Mouse (Mus musculus) liver, postnatal 0 days (tissue): ENCODE measurements around the gene Tead3. TPM values are rescaled to one million over a fixed set of nuclear protein-coding genes. Genes with fewer than 3 reads are reported as not detected.

Experiments
- ATAC-seq: fragments of 200-750 bp; cut with Nextera tagmentation; 2 replicates; pipeline ENCODE4 v1.8.0; 2017; ENCODE audit warnings: mild to moderate bottlenecking, moderate library complexity
- DNase-seq: peaks from one replicate; pipeline ENCODE4 v3.0.0-alpha.2; 2016
- H3K27ac ChIP-seq: fragments of 300-500 bp; sonication (generic); 2 replicates; pipeline ENCODE4 v1.5.1; 2014; ENCODE audit warnings: antibody characterized with exemption, moderate library complexity, mild to moderate bottlenecking, low read depth
- H3K27me3 ChIP-seq: fragments of 300-500 bp; sonication (generic); 2 replicates; pipeline ENCODE4 v1.6.1; 2014; ENCODE audit warnings: low read length, control low read depth, mixed read lengths; ENCODE audit not compliant: insufficient read depth
- H3K36me3 ChIP-seq: fragments of 300-500 bp; sonication (generic); replicated peaks from 2 replicates; pipeline ENCODE4 v1.6.1; 2014; ENCODE audit warnings: mild to moderate bottlenecking, control low read depth, low read length, moderate library complexity, mixed read lengths; ENCODE audit not compliant: insufficient read depth
- H3K4me1 ChIP-seq: fragments of 300-500 bp; sonication (generic); 2 replicates; pipeline ENCODE4 v1.6.1; 2014; ENCODE audit warnings: antibody characterized with exemption, mild to moderate bottlenecking, control low read depth; ENCODE audit not compliant: insufficient read depth
- H3K4me2 ChIP-seq: fragments of 300-500 bp; sonication (generic); 2 replicates; pipeline ENCODE4 v1.6.1; 2014; ENCODE audit warnings: low read depth, mild to moderate bottlenecking, low read length, moderate library complexity, mixed read lengths
- H3K4me3 ChIP-seq: fragments of 300-500 bp; sonication (generic); 2 replicates; pipeline ENCODE4 v1.5.1; 2014; ENCODE audit warnings: low read depth, low read length
- H3K9ac ChIP-seq: fragments of 300-500 bp; sonication (generic); replicated peaks from 2 replicates; pipeline ENCODE4 v1.6.1; 2014; ENCODE audit warnings: mild to moderate bottlenecking, moderate library complexity
- H3K9me3 ChIP-seq: fragments of 300-500 bp; sonication (generic); 2 replicates; pipeline ENCODE4 v1.6.1; 2016; ENCODE audit warnings: mild to moderate bottlenecking, control low read depth, low read length, mixed read lengths
- CTCF ChIP-seq: sonication (generic); IDR thresholded peaks from 2 replicates; pipeline ENCODE4 v1.5.1; 2016; ENCODE audit warnings: antibody characterized with exemption, low read depth
- EP300 ChIP-seq: IDR thresholded peaks from 2 replicates; pipeline ENCODE4 v1.6.1; 2016; ENCODE audit warnings: antibody characterized with exemption, low read depth, mild to moderate bottlenecking
- WGBS: fragments of 180-500 bp; shearing (Covaris S2); extraction: QIAGEN DNeasy Blood & Tissue Kit; methylation state at CpG from one replicate; pipeline ENCODE4 v1.1.7; 2014; ENCODE audit not compliant: insufficient replicate concordance; 5-methylcytosine and 5-hydroxymethylcytosine counted together
- polyA plus RNA-seq: library from polyadenylated mRNA; unstranded; fragments of >200 nt; fragmentation: Nextera tagmentation; extraction: Ambion mirVana; gene quantifications from 2 replicates; pipeline ENCODE4 v1.2.1, GENCODE M21; 2015

Gene Tead3
- polyA plus RNA-seq, 1 experiment from 2014 or later: 0.79 TPM

- H3K9me3 ChIP-seq: no peaks in the 10 kb centered on the region
- H3K9ac ChIP-seq: no peak overlapping the region
- TF ChIP-seq EP300: no peak
- TF ChIP-seq CTCF: no peak
- H3K27me3 ChIP-seq: peaks cover 29% of the 10 kb centered on the region
- no peak overlapping the region for H3K4me2 ChIP-seq
- no peaks in the 10 kb centered on the region for H3K4me1 ChIP-seq
- no peak for ATAC-seq
- DNase-seq: no peak
- no peaks in the 10 kb centered on the region for H3K36me3 ChIP-seq
- H3K4me3 ChIP-seq: no peak overlapping the region
- WGBS: 74% methylated on average over 1 of the region's 1 CpGs
- no peak overlapping the region for H3K27ac ChIP-seq
Observed at GRCm38 (mm10) chr17:28371941-28372340, 21.3 kb upstream of the Tead3 start.

- TF ChIP-seq CTCF (no peak), EP300 (no peak)
- no peak for ATAC-seq
- WGBS: 75% methylated on average over 2 of the region's 2 CpGs
- DNase-seq: no peak
- H3K36me3 ChIP-seq: no peaks in the 10 kb centered on the region
- no peak overlapping the region for H3K4me3 ChIP-seq
- H3K27ac ChIP-seq: no peak overlapping the region
- no peak overlapping the region for H3K9ac ChIP-seq
- H3K4me1 ChIP-seq: no peaks in the 10 kb centered on the region
- no peak overlapping the region for H3K4me2 ChIP-seq
- no peaks in the 10 kb centered on the region for H3K9me3 ChIP-seq
- H3K27me3 ChIP-seq: peaks cover 29% of the 10 kb centered on the region
Observed at GRCm38 (mm10) chr17:28371286-28371685, 20.7 kb upstream of the Tead3 start.

GRCm38 (mm10) chr17:28369056-28369455 lies 18.4 kb upstream of the Tead3 start:
- Histone ChIP-seq H3K9me3 (no peaks in the 10 kb centered on the region), H3K27ac (no peak overlapping the region), H3K9ac (no peak overlapping the region), H3K27me3 (peaks cover 31% of the 10 kb centered on the region), H3K4me2 (no peak overlapping the region), H3K36me3 (no peaks in the 10 kb centered on the region), H3K4me3 (no peak overlapping the region), H3K4me1 (0 out of 2 replicates have a peak, but pooled peaks cover 3% of the 10 kb centered on the region)
- TF ChIP-seq EP300 (no peak), CTCF (no peak)
- ATAC-seq (no peak), DNase-seq (no peak)
- 57% methylated on average over 5 of the region's 5 CpGs for WGBS

GRCm38 (mm10) chr17:28368449-28368848 lies 17.8 kb upstream of the Tead3 start:
- Histone ChIP-seq H3K4me2 (no peak overlapping the region), H3K27ac (no peak overlapping the region), H3K9ac (no peak overlapping the region), H3K4me3 (no peak overlapping the region), H3K36me3 (no peaks in the 10 kb centered on the region), H3K9me3 (no peaks in the 10 kb centered on the region), H3K27me3 (peaks cover 33% of the 10 kb centered on the region), H3K4me1 (0 out of 2 replicates have a peak, but pooled peaks cover 3% of the 10 kb centered on the region)
- peak; percentile 86 for DNase-seq
- WGBS: 2% methylated on average over 13 of the region's 13 CpGs
- peak; percentile 59; the same call in 1 of the 2 replicates for ATAC-seq
- TF ChIP-seq EP300: no peak
- TF ChIP-seq CTCF: peak; percentile 93

GRCm38 (mm10) chr17:28365122-28365521 lies 14.5 kb upstream of the Tead3 start, which contains the start of gene Tulp1:
Tulp1 (minus strand) TSS chr17:28365222.
- WGBS: 48% methylated on average over 7 of the region's 8 CpGs
- DNase-seq: no peak
- Histone ChIP-seq H3K27ac (no peak within 1 kb of the TSS), H3K36me3 (no peaks in the 10 kb centered on the region), H3K27me3 (peaks cover 52% of the 10 kb centered on the region), H3K9me3 (no peaks in the 10 kb centered on the region), H3K4me3 (no peak within 1 kb of the TSS), H3K4me1 (peaks cover 5% of the 10 kb centered on the region; the same call in 1 of the 2 replicates), H3K9ac (no peak within 1 kb of the TSS), H3K4me2 (no peak within 1 kb of the TSS)
- TF ChIP-seq EP300 (no peak), CTCF (no peak)
- ATAC-seq: no peak

- H3K4me2 ChIP-seq: no peak overlapping the region
- H3K4me1 ChIP-seq: peaks cover 5% of the 10 kb centered on the region; the same call in 1 of the 2 replicates
- DNase-seq: no peak
- no peak overlapping the region for H3K27ac ChIP-seq
- H3K36me3 ChIP-seq: no peaks in the 10 kb centered on the region
- no peak for ATAC-seq
- TF ChIP-seq CTCF (no peak), EP300 (no peak)
- WGBS: 19% methylated on average over 6 of the region's 6 CpGs
- no peaks in the 10 kb centered on the region for H3K9me3 ChIP-seq
- H3K4me3 ChIP-seq: no peak overlapping the region
- no peak overlapping the region for H3K9ac ChIP-seq
- peaks cover 59% of the 10 kb centered on the region for H3K27me3 ChIP-seq
Observed at GRCm38 (mm10) chr17:28363507-28363906, 12.9 kb upstream of the Tead3 start.
